Mouse (Mus musculus) neural tube, embryonic 14.5 days (tissue): ENCODE measurements at regions not wholly inside any gene's neighbourhood (a gene's known extent, or its start where the extent isn't known, plus 50 kb on each side); places are given as distances from the start of the nearest gene placed in this dataset.
A peak's percentile ranks its signal among the peaks of the same experiment; 100 is the strongest.
"Not testable (repeated sequence)": the region's sequence is repeated elsewhere in the genome, so short reads cannot be mapped to it uniquely, and the experiment has no call there.

Experiments used
- ATAC-seq: fragments of 200-750 bp; cut with Nextera tagmentation; 2 replicates; pipeline ENCODE4 v1.8.0; 2017; ENCODE audit warnings: low read depth, mild to moderate bottlenecking, moderate TSS enrichment, moderate library complexity
- H3K27ac ChIP-seq: fragments of 300-500 bp; sonication (generic); 2 replicates; pipeline ENCODE4 v1.5.1; 2014; ENCODE audit warnings: low read depth, mild to moderate bottlenecking, control low read depth, low read length, moderate library complexity, mixed read lengths
- H3K27me3 ChIP-seq: fragments of 300-500 bp; sonication (generic); 2 replicates; pipeline ENCODE4 v1.6.1; 2014; ENCODE audit warnings: low read length; ENCODE audit not compliant: control insufficient read depth, insufficient read depth
- H3K36me3 ChIP-seq: fragments of 300-500 bp; sonication (generic); 2 replicates; pipeline ENCODE4 v1.6.1; 2014; ENCODE audit warnings: low read length, mixed read lengths; ENCODE audit not compliant: control insufficient read depth, insufficient read depth
- H3K4me1 ChIP-seq: fragments of 300-500 bp; sonication (generic); 2 replicates; pipeline ENCODE4 v1.6.1; 2014; ENCODE audit warnings: low read length; ENCODE audit not compliant: control insufficient read depth, insufficient read depth
- H3K4me2 ChIP-seq: fragments of 300-500 bp; sonication (generic); 2 replicates; pipeline ENCODE4 v1.6.1; 2014; ENCODE audit warnings: mild to moderate bottlenecking, low read depth, low read length, control low read depth
- H3K4me3 ChIP-seq: fragments of 300-500 bp; sonication (generic); 2 replicates; pipeline ENCODE4 v1.5.1; 2014; ENCODE audit warnings: low read depth, low read length, control low read depth, mixed read lengths
- H3K9ac ChIP-seq: fragments of 300-500 bp; sonication (generic); replicated peaks from 2 replicates; pipeline ENCODE4 v1.6.1; 2014; ENCODE audit warnings: low read depth, mild to moderate bottlenecking, control low read depth, low read length, mixed read lengths
- H3K9me3 ChIP-seq: fragments of 300-500 bp; sonication (generic); 2 replicates; pipeline ENCODE4 v1.6.1; 2016; ENCODE audit warnings: low read length; ENCODE audit not compliant: control insufficient read depth
- WGBS: fragments of 180-500 bp; shearing (Covaris S2); extraction: QIAGEN DNeasy Blood & Tissue Kit; methylation state at CpG from one replicate; pipeline ENCODE4 v1.1.7; 2014; 5-methylcytosine and 5-hydroxymethylcytosine counted together

GRCm38 (mm10) chr16:12638971-12639640 is 470.4 kb upstream of the Ercc4 start:
- H3K9ac ChIP-seq: no peak overlapping the region
- H3K27ac ChIP-seq: no peak overlapping the region
- no peak overlapping the region for H3K4me3 ChIP-seq
- no peaks in the 10 kb centered on the region for H3K27me3 ChIP-seq
- WGBS: 82% methylated on average over 1 of the region's 1 CpGs
- no peak for ATAC-seq
- no peaks in the 10 kb centered on the region for H3K4me1 ChIP-seq
- H3K4me2 ChIP-seq: no peak overlapping the region
- no peaks in the 10 kb centered on the region for H3K9me3 ChIP-seq
- H3K36me3 ChIP-seq: no peaks in the 10 kb centered on the region

GRCm38 (mm10) chr16:12643053-12643452 is 466.4 kb upstream of the Ercc4 start:
- ATAC-seq: no peak
- H3K27ac ChIP-seq: no peak overlapping the region
- no peaks in the 10 kb centered on the region for H3K36me3 ChIP-seq
- H3K9ac ChIP-seq: no peak overlapping the region
- no peak overlapping the region for H3K4me3 ChIP-seq
- H3K4me2 ChIP-seq: no peak overlapping the region
- no peaks in the 10 kb centered on the region for H3K9me3 ChIP-seq
- H3K4me1 ChIP-seq: no peaks in the 10 kb centered on the region
- H3K27me3 ChIP-seq: no peaks in the 10 kb centered on the region

GRCm38 (mm10) chr16:12644621-12645020 is 464.9 kb upstream of the Ercc4 start:
- H3K9me3 ChIP-seq: no peaks in the 10 kb centered on the region
- 52% methylated on average over 2 of the region's 2 CpGs for WGBS
- no peak for ATAC-seq
- H3K27ac ChIP-seq: no peak overlapping the region
- no peaks in the 10 kb centered on the region for H3K36me3 ChIP-seq
- no peak overlapping the region for H3K4me3 ChIP-seq
- H3K27me3 ChIP-seq: no peaks in the 10 kb centered on the region
- no peaks in the 10 kb centered on the region for H3K4me1 ChIP-seq
- H3K9ac ChIP-seq: no peak overlapping the region
- no peak overlapping the region for H3K4me2 ChIP-seq

- Histone ChIP-seq H3K4me2 (no peak overlapping the region), H3K9me3 (no peaks in the 10 kb centered on the region), H3K9ac (no peak overlapping the region), H3K4me3 (no peak overlapping the region), H3K27me3 (no peaks in the 10 kb centered on the region), H3K27ac (no peak overlapping the region), H3K36me3 (no peaks in the 10 kb centered on the region), H3K4me1 (no peaks in the 10 kb centered on the region)
- ATAC-seq: no peak
- WGBS: 88% methylated on average over 3 of the region's 3 CpGs
Observed at GRCm38 (mm10) chr16:12652180-12652579, 457.3 kb upstream of the Ercc4 start.

GRCm38 (mm10) chr16:12673656-12674055 is 435.8 kb upstream of the Ercc4 start:
- not testable (repeated sequence) for H3K27ac ChIP-seq, ATAC-seq, H3K27me3 ChIP-seq, H3K9ac ChIP-seq, H3K9me3 ChIP-seq, H3K4me1 ChIP-seq, H3K4me3 ChIP-seq, H3K4me2 ChIP-seq, H3K36me3 ChIP-seq
- WGBS: 97% methylated on average over 1 of the region's 1 CpGs

- no peak overlapping the region for H3K4me3 ChIP-seq
- no peak for ATAC-seq
- H3K9ac ChIP-seq: no peak overlapping the region
- H3K4me1 ChIP-seq: no peaks in the 10 kb centered on the region
- 71% methylated on average over 2 of the region's 2 CpGs for WGBS
- no peaks in the 10 kb centered on the region for H3K27me3 ChIP-seq
- no peaks in the 10 kb centered on the region for H3K9me3 ChIP-seq
- H3K27ac ChIP-seq: no peak overlapping the region
- no peak overlapping the region for H3K4me2 ChIP-seq
- H3K36me3 ChIP-seq: no peaks in the 10 kb centered on the region
Observed at GRCm38 (mm10) chr16:12681474-12681873, 428.0 kb upstream of the Ercc4 start.

GRCm38 (mm10) chr16:12685816-12686215 is 423.7 kb upstream of the Ercc4 start:
- Histone ChIP-seq H3K27me3 (no peaks in the 10 kb centered on the region), H3K4me1 (no peaks in the 10 kb centered on the region), H3K4me3 (no peak overlapping the region), H3K9me3 (no peaks in the 10 kb centered on the region), H3K9ac (no peak overlapping the region), H3K4me2 (no peak overlapping the region), H3K36me3 (no peaks in the 10 kb centered on the region), H3K27ac (no peak overlapping the region)
- WGBS: 75% methylated on average over 3 of the region's 3 CpGs
- no peak for ATAC-seq

- Histone ChIP-seq H3K27ac (no peak overlapping the region), H3K36me3 (no peaks in the 10 kb centered on the region), H3K4me3 (no peak overlapping the region), H3K9ac (no peak overlapping the region), H3K4me2 (no peak overlapping the region), H3K27me3 (no peaks in the 10 kb centered on the region), H3K4me1 (no peaks in the 10 kb centered on the region), H3K9me3 (no peaks in the 10 kb centered on the region)
- no peak for ATAC-seq
- WGBS: 28% methylated on average over 3 of the region's 3 CpGs
Observed at GRCm38 (mm10) chr16:12691776-12692175, 417.7 kb upstream of the Ercc4 start.

GRCm38 (mm10) chr16:12692739-12693292 is 416.7 kb upstream of the Ercc4 start:
- Histone ChIP-seq H3K9ac (no peak overlapping the region), H3K9me3 (no peaks in the 10 kb centered on the region), H3K27me3 (no peaks in the 10 kb centered on the region), H3K4me1 (no peaks in the 10 kb centered on the region), H3K27ac (no peak overlapping the region), H3K4me3 (no peak overlapping the region), H3K4me2 (no peak overlapping the region), H3K36me3 (no peaks in the 10 kb centered on the region)
- ATAC-seq: peak; percentile 63
- 51% methylated on average over 4 of the region's 5 CpGs for WGBS
